Mouse (Mus musculus): ENCODE measurements around the gene Defb42. TPM values are rescaled to one million over a fixed set of nuclear protein-coding genes. Genes with fewer than 3 reads are reported as not detected.

Gene Defb42
- 0.40 TPM for polyA plus RNA-seq (2012; fragmentation: generic; extraction: Trizol)

- Histone ChIP-seq H3K79me2 (ENCODE audit: control insufficient read depth, insufficient read depth) (no peaks in the 10 kb centered on the region), H3K36me3 (ENCODE audit: control insufficient read depth, insufficient read depth) (no peaks in the 10 kb centered on the region), H3K4me2 (ENCODE audit: low read depth) (no peak within 1 kb of the TSS), H3ac (ENCODE audit: control insufficient read depth, insufficient read length) (no peak within 1 kb of the TSS), H3K4me3 (no peak within 1 kb of the TSS), H3K27me3 (ENCODE audit: control insufficient read depth, insufficient read depth, insufficient read length) (no peaks in the 10 kb centered on the region)
- TF ChIP-seq MYOG (IDR thresholded peaks at IDR 0.05; ENCODE audit: control insufficient read depth in 1 of 3, insufficient read depth in 1 of 3, insufficient read length in 2 of 3, low read depth in 2 of 3) (no peak), CEBPB (IDR thresholded peaks at IDR 0.05; ENCODE audit: insufficient read depth, poor library complexity, severe bottlenecking) (no peak), TCF12 (IDR thresholded peaks at IDR 0.05; ENCODE audit: insufficient read depth, poor library complexity, severe bottlenecking) (no peak), SRF (IDR thresholded peaks at IDR 0.05; ENCODE audit: control insufficient read depth, insufficient read length, low read depth) (no peak), POLR2A (IDR thresholded peaks at IDR 0.05; ENCODE audit: insufficient read length, low read depth) (no peak), E2F4 (IDR thresholded peaks at IDR 0.05; ENCODE audit: insufficient read depth) (no peak), REST (IDR thresholded peaks at IDR 0.05; ENCODE audit: insufficient read depth, insufficient read length) (no peak), POLR2AphosphoS2 (IDR thresholded peaks at IDR 0.05; ENCODE audit: insufficient read length, low read depth) (no peak), USF1 (IDR thresholded peaks at IDR 0.05; ENCODE audit: low read depth) (no peak), MAX (IDR thresholded peaks at IDR 0.05; ENCODE audit: low read depth) (no peak), MYOD1 (IDR thresholded peaks at IDR 0.05; ENCODE audit: control insufficient read depth in 1 of 3, insufficient read length in 2 of 3, low read depth in 2 of 3) (no peak), TCF3 (IDR thresholded peaks at IDR 0.05; ENCODE audit: insufficient read length, low read depth) (no peak)
Measured at GRCm38 (mm10) chr14:63046691-63047090, at the start of gene Defb42. Defb42 (plus strand) TSS chr14:63046991.

- Histone ChIP-seq H3K4me2 (ENCODE audit: low read depth) (no peak within 1 kb of the TSS), H3K36me3 (ENCODE audit: control insufficient read depth, insufficient read depth) (no peaks in the 10 kb centered on the region), H3K4me3 (no peak within 1 kb of the TSS), H3ac (ENCODE audit: control insufficient read depth, insufficient read length) (no peak within 1 kb of the TSS), H3K27me3 (ENCODE audit: control insufficient read depth, insufficient read depth, insufficient read length) (no peaks in the 10 kb centered on the region), H3K79me2 (ENCODE audit: control insufficient read depth, insufficient read depth) (no peaks in the 10 kb centered on the region)
- TF ChIP-seq REST (IDR thresholded peaks at IDR 0.05; ENCODE audit: insufficient read depth, insufficient read length) (no peak), MYOD1 (IDR thresholded peaks at IDR 0.05; ENCODE audit: control insufficient read depth in 1 of 3, insufficient read length in 2 of 3, low read depth in 2 of 3) (no peak), TCF3 (IDR thresholded peaks at IDR 0.05; ENCODE audit: insufficient read length, low read depth) (no peak), MAX (IDR thresholded peaks at IDR 0.05; ENCODE audit: low read depth) (no peak), TCF12 (IDR thresholded peaks at IDR 0.05; ENCODE audit: insufficient read depth, poor library complexity, severe bottlenecking) (no peak), CEBPB (IDR thresholded peaks at IDR 0.05; ENCODE audit: insufficient read depth, poor library complexity, severe bottlenecking) (no peak), SRF (IDR thresholded peaks at IDR 0.05; ENCODE audit: control insufficient read depth, insufficient read length, low read depth) (no peak), E2F4 (IDR thresholded peaks at IDR 0.05; ENCODE audit: insufficient read depth) (no peak), USF1 (IDR thresholded peaks at IDR 0.05; ENCODE audit: low read depth) (no peak), POLR2A (IDR thresholded peaks at IDR 0.05; ENCODE audit: insufficient read length, low read depth) (no peak), MYOG (IDR thresholded peaks at IDR 0.05; ENCODE audit: control insufficient read depth in 1 of 3, insufficient read depth in 1 of 3, insufficient read length in 2 of 3, low read depth in 2 of 3) (no peak), POLR2AphosphoS2 (IDR thresholded peaks at IDR 0.05; ENCODE audit: insufficient read length, low read depth) (no peak)
Measured at GRCm38 (mm10) chr14:62997777-62998176, 49.0 kb upstream of the Defb42 start, which contains the start of gene Defb47. Defb47 (plus strand) TSS chr14:62998077.

- TF ChIP-seq POLR2AphosphoS2 (IDR thresholded peaks at IDR 0.05; ENCODE audit: insufficient read length, low read depth): no peak
- no peak for TF ChIP-seq TCF12 (IDR thresholded peaks at IDR 0.05; ENCODE audit: insufficient read depth, poor library complexity, severe bottlenecking)
- no peak for TF ChIP-seq MYOG (IDR thresholded peaks at IDR 0.05; ENCODE audit: control insufficient read depth in 1 of 3, insufficient read depth in 1 of 3, insufficient read length in 2 of 3, low read depth in 2 of 3)
- no peak for TF ChIP-seq REST (IDR thresholded peaks at IDR 0.05; ENCODE audit: insufficient read depth, insufficient read length)
- TF ChIP-seq CEBPB (IDR thresholded peaks at IDR 0.05; ENCODE audit: insufficient read depth, poor library complexity, severe bottlenecking): no peak
- TF ChIP-seq TCF3 (IDR thresholded peaks at IDR 0.05; ENCODE audit: insufficient read length, low read depth): no peak
- TF ChIP-seq USF1 (IDR thresholded peaks at IDR 0.05; ENCODE audit: low read depth): no peak
- TF ChIP-seq MAX (IDR thresholded peaks at IDR 0.05; ENCODE audit: low read depth): no peak
- TF ChIP-seq POLR2A (IDR thresholded peaks at IDR 0.05; ENCODE audit: insufficient read length, low read depth): no peak
- no peak for TF ChIP-seq SRF (IDR thresholded peaks at IDR 0.05; ENCODE audit: control insufficient read depth, insufficient read length, low read depth)
- no peak for TF ChIP-seq MYOD1 (IDR thresholded peaks at IDR 0.05; ENCODE audit: control insufficient read depth in 1 of 3, insufficient read length in 2 of 3, low read depth in 2 of 3)
- no peak for TF ChIP-seq E2F4 (IDR thresholded peaks at IDR 0.05; ENCODE audit: insufficient read depth)
- Histone ChIP-seq H3K4me3 (no peak overlapping the region), H3K4me2 (ENCODE audit: low read depth) (no peak overlapping the region), H3K36me3 (ENCODE audit: control insufficient read depth, insufficient read depth) (no peaks in the 10 kb centered on the region), H3ac (ENCODE audit: control insufficient read depth, insufficient read length) (no peak overlapping the region), H3K79me2 (ENCODE audit: control insufficient read depth, insufficient read depth) (no peaks in the 10 kb centered on the region), H3K27me3 (ENCODE audit: control insufficient read depth, insufficient read depth, insufficient read length) (no peaks in the 10 kb centered on the region)
Measured at GRCm38 (mm10) chr14:62998977-62999376, 47.8 kb upstream of the Defb42 start.

- H3ac ChIP-seq (ENCODE audit: control insufficient read depth, insufficient read length): no peak overlapping the region
- H3K36me3 ChIP-seq (ENCODE audit: control insufficient read depth, insufficient read depth): no peaks in the 10 kb centered on the region
- H3K4me3 ChIP-seq: no peak overlapping the region
- TF ChIP-seq USF1 (IDR thresholded peaks at IDR 0.05; ENCODE audit: low read depth): no peak
- TF ChIP-seq SRF (IDR thresholded peaks at IDR 0.05; ENCODE audit: control insufficient read depth, insufficient read length, low read depth): no peak
- no peak for TF ChIP-seq E2F4 (IDR thresholded peaks at IDR 0.05; ENCODE audit: insufficient read depth)
- TF ChIP-seq MYOG (IDR thresholded peaks at IDR 0.05; ENCODE audit: control insufficient read depth in 1 of 3, insufficient read depth in 1 of 3, insufficient read length in 2 of 3, low read depth in 2 of 3): no peak
- no peak for TF ChIP-seq REST (IDR thresholded peaks at IDR 0.05; ENCODE audit: insufficient read depth, insufficient read length)
- TF ChIP-seq POLR2AphosphoS2 (IDR thresholded peaks at IDR 0.05; ENCODE audit: insufficient read length, low read depth): no peak
- no peak for TF ChIP-seq POLR2A (IDR thresholded peaks at IDR 0.05; ENCODE audit: insufficient read length, low read depth)
- TF ChIP-seq TCF3 (IDR thresholded peaks at IDR 0.05; ENCODE audit: insufficient read length, low read depth): no peak
- TF ChIP-seq MYOD1 (IDR thresholded peaks at IDR 0.05; ENCODE audit: control insufficient read depth in 1 of 3, insufficient read length in 2 of 3, low read depth in 2 of 3): no peak
- TF ChIP-seq CEBPB (IDR thresholded peaks at IDR 0.05; ENCODE audit: insufficient read depth, poor library complexity, severe bottlenecking): no peak
- TF ChIP-seq MAX (IDR thresholded peaks at IDR 0.05; ENCODE audit: low read depth): no peak
- no peak for TF ChIP-seq TCF12 (IDR thresholded peaks at IDR 0.05; ENCODE audit: insufficient read depth, poor library complexity, severe bottlenecking)
- no peak overlapping the region for H3K4me2 ChIP-seq (ENCODE audit: low read depth)
- no peaks in the 10 kb centered on the region for H3K79me2 ChIP-seq (ENCODE audit: control insufficient read depth, insufficient read depth)
- H3K27me3 ChIP-seq (ENCODE audit: control insufficient read depth, insufficient read depth, insufficient read length): no peaks in the 10 kb centered on the region
Measured at GRCm38 (mm10) chr14:63002588-63002987, 44.2 kb upstream of the Defb42 start.
